Mouse (Mus musculus): ENCODE measurements around the gene Ern1. TPM values are rescaled to one million over a fixed set of nuclear protein-coding genes. Genes with fewer than 3 reads are reported as not detected.

Gene Ern1
- polyA plus RNA-seq, 1 experiment from 2014 or later, result 7.6 TPM

GRCm38 (mm10) chr11:106480530-106480885 lies 7.1 kb downstream of the Ern1 start:
- H3K27me3 ChIP-seq (replicated peaks; ENCODE audit: control insufficient read depth, insufficient read depth, low read length), result no peaks in the 10 kb centered on the region
- no peak overlapping the region for H3K27ac ChIP-seq (ENCODE audit: low read depth)
- no peak for ATAC-seq (replicated peaks; ENCODE audit: low FRiP score, low TSS enrichment, low read depth)
- no peak overlapping the region for H3K4me2 ChIP-seq (ENCODE audit: low read length)
- H3K4me3 ChIP-seq (ENCODE audit: low read depth, low read length), result no peak overlapping the region
- no peaks in the 10 kb centered on the region for H3K9me3 ChIP-seq (ENCODE audit: control insufficient read depth, low read length)
- no peak overlapping the region for H3K9ac ChIP-seq (ENCODE audit: low read length)
- DNase-seq (ENCODE audit: low spot score), result no peak
- 69% methylated on average over 3 of the region's 3 CpGs for WGBS
- H3K4me1 ChIP-seq (replicated peaks; ENCODE audit: control insufficient read depth, insufficient read depth, low read length), result no peaks in the 10 kb centered on the region; the same call in 1 of the 2 replicates
- no peaks in the 10 kb centered on the region for H3K36me3 ChIP-seq (ENCODE audit: control insufficient read depth, insufficient read depth, low read length)

GRCm38 (mm10) chr11:106479619-106480529 lies 7.8 kb downstream of the Ern1 start:
- Histone ChIP-seq H3K27me3 (replicated peaks; ENCODE audit: control insufficient read depth, insufficient read depth, low read length) (no peaks in the 10 kb centered on the region), H3K4me1 (replicated peaks; ENCODE audit: control insufficient read depth, insufficient read depth, low read length) (no peaks in the 10 kb centered on the region), H3K9ac (ENCODE audit: low read length) (no peak overlapping the region), H3K4me2 (ENCODE audit: low read length) (no peak overlapping the region), H3K4me3 (ENCODE audit: low read depth, low read length) (no peak overlapping the region), H3K9me3 (ENCODE audit: control insufficient read depth, low read length) (no peaks in the 10 kb centered on the region), H3K36me3 (ENCODE audit: control insufficient read depth, insufficient read depth, low read length) (no peaks in the 10 kb centered on the region), H3K27ac (ENCODE audit: low read depth) (no peak overlapping the region)
- no peak for DNase-seq (ENCODE audit: low spot score)
- ATAC-seq (replicated peaks; ENCODE audit: low FRiP score, low TSS enrichment, low read depth), result no peak
- WGBS, result 79% methylated on average over 9 of the region's 9 CpGs

- H3K4me2 ChIP-seq (ENCODE audit: low read length), result no peak overlapping the region
- H3K9ac ChIP-seq (ENCODE audit: low read length), result no peak overlapping the region
- H3K4me3 ChIP-seq (ENCODE audit: low read depth, low read length), result no peak overlapping the region
- H3K27me3 ChIP-seq (replicated peaks; ENCODE audit: control insufficient read depth, insufficient read depth, low read length), result no peaks in the 10 kb centered on the region
- WGBS, result 58% methylated on average over 1 of the region's 1 CpGs
- H3K4me1 ChIP-seq (replicated peaks; ENCODE audit: control insufficient read depth, insufficient read depth, low read length), result no peaks in the 10 kb centered on the region
- no peaks in the 10 kb centered on the region for H3K9me3 ChIP-seq (ENCODE audit: control insufficient read depth, low read length)
- no peak overlapping the region for H3K27ac ChIP-seq (ENCODE audit: low read depth)
- ATAC-seq (replicated peaks; ENCODE audit: low FRiP score, low TSS enrichment, low read depth) (no peak), DNase-seq (ENCODE audit: low spot score) (no peak)
- no peaks in the 10 kb centered on the region for H3K36me3 ChIP-seq (ENCODE audit: control insufficient read depth, insufficient read depth, low read length)
Observed at GRCm38 (mm10) chr11:106478745-106479144, 8.9 kb downstream of the Ern1 start.

DNA sequence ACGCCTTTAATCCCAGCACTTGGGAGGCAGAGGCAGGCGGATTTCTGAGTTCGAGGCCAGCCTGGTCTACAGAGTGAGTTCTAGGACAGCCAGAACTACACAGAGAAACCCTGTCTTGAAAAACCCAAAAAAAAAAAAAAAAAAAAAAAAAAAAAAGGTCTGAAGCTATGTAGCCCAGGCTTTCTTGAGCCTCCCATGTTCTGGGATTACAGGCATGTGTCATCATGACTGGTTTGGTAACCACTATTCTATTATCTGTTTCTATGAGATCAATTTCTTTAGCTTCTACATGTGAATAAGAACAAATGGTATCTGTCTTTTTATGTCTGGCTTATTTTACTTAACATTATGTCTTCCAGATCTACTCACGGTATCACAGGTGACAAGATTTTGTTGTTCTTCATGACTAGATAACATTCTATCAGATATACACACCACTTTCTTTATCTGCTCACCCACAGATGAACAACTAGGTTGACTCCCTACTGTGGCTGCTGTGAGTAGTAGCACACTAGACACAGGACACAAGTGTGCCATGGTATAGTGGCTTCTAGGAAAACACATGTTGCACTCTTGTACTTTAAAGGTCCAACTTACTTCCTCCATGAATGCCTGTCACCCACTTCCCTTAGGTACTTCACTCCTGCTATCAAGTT lies 10.0 kb downstream of the Ern1 start:
- H3K36me3 ChIP-seq (ENCODE audit: control insufficient read depth, insufficient read depth, low read length), result no peaks in the 10 kb centered on the region
- no peak overlapping the region for H3K4me3 ChIP-seq (ENCODE audit: low read depth, low read length)
- H3K9me3 ChIP-seq (ENCODE audit: control insufficient read depth, low read length), result no peaks in the 10 kb centered on the region
- 94% methylated on average over 4 of the region's 4 CpGs for WGBS
- H3K27ac ChIP-seq (ENCODE audit: low read depth), result no peak overlapping the region
- H3K4me2 ChIP-seq (ENCODE audit: low read length), result no peak overlapping the region
- H3K27me3 ChIP-seq (replicated peaks; ENCODE audit: control insufficient read depth, insufficient read depth, low read length), result no peaks in the 10 kb centered on the region
- DNase-seq (ENCODE audit: low spot score) (no peak), ATAC-seq (replicated peaks; ENCODE audit: low FRiP score, low TSS enrichment, low read depth) (no peak)
- no peak overlapping the region for H3K9ac ChIP-seq (ENCODE audit: low read length)
- H3K4me1 ChIP-seq (replicated peaks; ENCODE audit: control insufficient read depth, insufficient read depth, low read length), result no peaks in the 10 kb centered on the region

GRCm38 (mm10) chr11:106475309-106475708 lies 12.3 kb downstream of the Ern1 start:
- Histone ChIP-seq H3K36me3 (ENCODE audit: control insufficient read depth, insufficient read depth, low read length) (no peaks in the 10 kb centered on the region), H3K9ac (ENCODE audit: low read length) (no peak overlapping the region), H3K27ac (ENCODE audit: low read depth) (no peak overlapping the region), H3K27me3 (replicated peaks; ENCODE audit: control insufficient read depth, insufficient read depth, low read length) (no peaks in the 10 kb centered on the region), H3K4me1 (replicated peaks; ENCODE audit: control insufficient read depth, insufficient read depth, low read length) (no peaks in the 10 kb centered on the region), H3K9me3 (ENCODE audit: control insufficient read depth, low read length) (no peaks in the 10 kb centered on the region), H3K4me3 (ENCODE audit: low read depth, low read length) (no peak overlapping the region), H3K4me2 (ENCODE audit: low read length) (no peak overlapping the region)
- DNase-seq (ENCODE audit: low spot score), result no peak
- no peak for ATAC-seq (replicated peaks; ENCODE audit: low FRiP score, low TSS enrichment, low read depth)
- WGBS, result 85% methylated on average over 1 of the region's 1 CpGs

- H3K4me2 ChIP-seq (ENCODE audit: low read length), result no peak overlapping the region
- no peaks in the 10 kb centered on the region for H3K9me3 ChIP-seq (ENCODE audit: control insufficient read depth, low read length)
- no peaks in the 10 kb centered on the region for H3K27me3 ChIP-seq (replicated peaks; ENCODE audit: control insufficient read depth, insufficient read depth, low read length)
- no peak overlapping the region for H3K9ac ChIP-seq (ENCODE audit: low read length)
- ATAC-seq (replicated peaks; ENCODE audit: low FRiP score, low TSS enrichment, low read depth) (no peak), DNase-seq (ENCODE audit: low spot score) (no peak)
- H3K36me3 ChIP-seq (ENCODE audit: control insufficient read depth, insufficient read depth, low read length), result no peaks in the 10 kb centered on the region
- no peak overlapping the region for H3K27ac ChIP-seq (ENCODE audit: low read depth)
- no peaks in the 10 kb centered on the region for H3K4me1 ChIP-seq (replicated peaks; ENCODE audit: control insufficient read depth, insufficient read depth, low read length)
- no peak overlapping the region for H3K4me3 ChIP-seq (ENCODE audit: low read depth, low read length)
- 89% methylated on average over 1 of the region's 1 CpGs for WGBS
Observed at GRCm38 (mm10) chr11:106471629-106472028, 16.0 kb downstream of the Ern1 start.

GRCm38 (mm10) chr11:106468509-106468908 lies 19.1 kb downstream of the Ern1 start:
- H3K4me1 ChIP-seq (replicated peaks; ENCODE audit: control insufficient read depth, insufficient read depth, low read length), result no peaks in the 10 kb centered on the region
- no peaks in the 10 kb centered on the region for H3K27me3 ChIP-seq (replicated peaks; ENCODE audit: control insufficient read depth, insufficient read depth, low read length)
- H3K4me3 ChIP-seq (ENCODE audit: low read depth, low read length), result no peak overlapping the region
- H3K27ac ChIP-seq (ENCODE audit: low read depth), result no peak overlapping the region
- no peaks in the 10 kb centered on the region for H3K9me3 ChIP-seq (ENCODE audit: control insufficient read depth, low read length)
- no peak overlapping the region for H3K9ac ChIP-seq (ENCODE audit: low read length)
- 100% methylated on average over 1 of the region's 1 CpGs for WGBS
- no peaks in the 10 kb centered on the region for H3K36me3 ChIP-seq (ENCODE audit: control insufficient read depth, insufficient read depth, low read length)
- H3K4me2 ChIP-seq (ENCODE audit: low read length), result no peak overlapping the region
- no peak for ATAC-seq (replicated peaks; ENCODE audit: low FRiP score, low TSS enrichment, low read depth)
- DNase-seq (ENCODE audit: low spot score), result no peak

DNA sequence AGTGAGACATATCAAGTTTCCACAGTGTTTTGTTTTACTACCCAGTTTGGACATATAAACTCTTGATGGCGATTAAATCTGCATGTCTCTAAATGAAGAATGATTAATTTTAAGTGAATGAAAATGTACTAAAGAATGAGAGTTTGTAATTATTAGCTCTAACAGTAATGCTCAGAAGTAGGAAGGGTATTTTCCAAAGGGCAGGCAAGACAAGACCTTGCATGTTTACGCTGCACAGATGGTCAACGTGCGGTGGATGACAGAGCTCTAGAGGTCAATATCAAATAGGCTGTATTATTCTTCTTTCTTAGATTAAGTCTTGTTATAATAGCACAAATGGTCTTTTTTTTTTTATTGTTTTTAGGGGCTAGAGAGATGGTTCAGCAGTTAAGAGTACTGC lies 21.7 kb downstream of the Ern1 start:
- ATAC-seq (replicated peaks; ENCODE audit: low FRiP score, low TSS enrichment, low read depth), result no peak
- H3K36me3 ChIP-seq (ENCODE audit: control insufficient read depth, insufficient read depth, low read length), result no peaks in the 10 kb centered on the region
- no peaks in the 10 kb centered on the region for H3K4me1 ChIP-seq (replicated peaks; ENCODE audit: control insufficient read depth, insufficient read depth, low read length)
- DNase-seq (ENCODE audit: low spot score), result no peak
- H3K9me3 ChIP-seq (ENCODE audit: control insufficient read depth, low read length), result no peaks in the 10 kb centered on the region
- H3K27ac ChIP-seq (ENCODE audit: low read depth), result no peak overlapping the region
- no peak overlapping the region for H3K4me2 ChIP-seq (ENCODE audit: low read length)
- 82% methylated on average over 4 of the region's 4 CpGs for WGBS
- no peaks in the 10 kb centered on the region for H3K27me3 ChIP-seq (replicated peaks; ENCODE audit: control insufficient read depth, insufficient read depth, low read length)
- H3K9ac ChIP-seq (ENCODE audit: low read length), result no peak overlapping the region
- no peak overlapping the region for H3K4me3 ChIP-seq (ENCODE audit: low read depth, low read length)

DNA sequence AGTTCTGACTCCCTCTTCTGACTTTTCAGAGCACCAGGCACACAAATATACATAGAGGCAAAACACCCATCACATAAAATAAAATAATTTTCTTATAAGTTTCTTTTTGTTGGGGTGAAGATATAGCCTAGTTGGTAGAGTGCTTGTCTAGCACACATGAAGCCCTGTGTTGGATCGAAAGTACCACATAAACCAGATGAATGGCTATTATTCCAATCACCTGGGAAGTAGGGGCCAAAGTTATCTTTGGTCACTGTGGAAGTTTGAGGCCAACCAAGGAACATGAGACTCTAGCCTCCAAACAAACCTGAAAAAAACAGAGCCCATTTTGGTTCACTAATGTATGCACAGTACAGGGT lies 22.1 kb downstream of the Ern1 start:
- DNase-seq (ENCODE audit: low spot score) (no peak), ATAC-seq (replicated peaks; ENCODE audit: low FRiP score, low TSS enrichment, low read depth) (no peak)
- WGBS, result 100% methylated on average over 1 of the region's 1 CpGs
- no peaks in the 10 kb centered on the region for H3K9me3 ChIP-seq (ENCODE audit: control insufficient read depth, low read length)
- H3K27ac ChIP-seq (ENCODE audit: low read depth), result no peak overlapping the region
- no peak overlapping the region for H3K4me3 ChIP-seq (ENCODE audit: low read depth, low read length)
- no peaks in the 10 kb centered on the region for H3K27me3 ChIP-seq (replicated peaks; ENCODE audit: control insufficient read depth, insufficient read depth, low read length)
- no peaks in the 10 kb centered on the region for H3K36me3 ChIP-seq (ENCODE audit: control insufficient read depth, insufficient read depth, low read length)
- no peak overlapping the region for H3K9ac ChIP-seq (ENCODE audit: low read length)
- H3K4me1 ChIP-seq (replicated peaks; ENCODE audit: control insufficient read depth, insufficient read depth, low read length), result no peaks in the 10 kb centered on the region
- H3K4me2 ChIP-seq (ENCODE audit: low read length), result no peak overlapping the region
